Mouse (Mus musculus): Measurements from ENCODE around the gene Gm6685. TPM values are rescaled to one million over a fixed set of nuclear protein-coding genes. Genes with fewer than 3 reads are reported as not detected.
"Not testable (repeated sequence)": the region's sequence is repeated elsewhere in the genome, so short reads cannot be mapped to it uniquely, and the experiment has no call there.

Gene Gm6685
- polyA plus RNA-seq (2014; fragmentation: Nextera tagmentation; extraction: Ambion mirVana), result not detected in 2 replicates

GRCm38 (mm10) chr11:28339224-28340150 lies at the start of gene Gm6685:
TSS of gene Gm6685 (minus strand) at chr11:28339867.
- not testable (repeated sequence) for H3K27ac ChIP-seq (replicated peaks; ENCODE audit: low read depth, low read length); H3K9me3 ChIP-seq (ENCODE audit: control insufficient read depth, low read length); H3K4me1 ChIP-seq (ENCODE audit: control insufficient read depth, insufficient read depth, low read length); H3K4me3 ChIP-seq (replicated peaks; ENCODE audit: low read depth, low read length); H3K4me2 ChIP-seq (ENCODE audit: low read length); DNase-seq; ATAC-seq (ENCODE audit: low FRiP score, low TSS enrichment); H3K9ac ChIP-seq (replicated peaks; ENCODE audit: low read length); H3K36me3 ChIP-seq (ENCODE audit: control insufficient read depth, insufficient read depth, low read length); H3K27me3 ChIP-seq (ENCODE audit: control insufficient read depth, insufficient read depth, low read length)
- 96% methylated on average over 43 of the region's 45 CpGs for WGBS

- no peaks in the 10 kb centered on the region for H3K4me1 ChIP-seq (ENCODE audit: control insufficient read depth, insufficient read depth, low read length)
- no peak overlapping the region for H3K27ac ChIP-seq (replicated peaks; ENCODE audit: low read depth, low read length)
- H3K9ac ChIP-seq (replicated peaks; ENCODE audit: low read length), result no peak overlapping the region
- H3K27me3 ChIP-seq (ENCODE audit: control insufficient read depth, insufficient read depth, low read length), result no peaks in the 10 kb centered on the region
- no peak overlapping the region for H3K4me3 ChIP-seq (replicated peaks; ENCODE audit: low read depth, low read length)
- ATAC-seq (ENCODE audit: low FRiP score, low TSS enrichment), result no peak
- H3K36me3 ChIP-seq (ENCODE audit: control insufficient read depth, insufficient read depth, low read length), result no peaks in the 10 kb centered on the region
- H3K4me2 ChIP-seq (ENCODE audit: low read length), result no peak overlapping the region
- DNase-seq, result no peak
- H3K9me3 ChIP-seq (ENCODE audit: control insufficient read depth, low read length), result no peaks in the 10 kb centered on the region
Measured at GRCm38 (mm10) chr11:28375891-28376290, 36.2 kb upstream of the Gm6685 start.

DNA sequence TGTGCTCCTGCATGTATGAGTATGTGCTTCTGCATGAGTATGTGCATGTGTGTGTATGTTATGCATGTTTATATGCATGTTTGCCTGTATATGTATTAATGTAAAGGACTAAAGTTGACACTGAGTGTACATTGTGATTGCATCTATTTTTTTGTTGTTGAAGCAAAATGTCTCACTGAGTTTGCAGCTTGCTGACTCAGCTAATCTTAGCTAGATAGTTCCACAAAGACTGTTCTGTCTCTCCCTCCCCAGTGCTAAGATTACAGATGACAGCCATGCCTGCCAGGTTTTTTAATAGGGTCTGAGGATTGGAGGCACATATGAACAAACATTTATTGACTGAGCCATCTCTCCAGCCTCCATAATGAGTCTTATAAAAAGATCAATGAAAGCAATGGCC lies 35.0 kb upstream of the Gm6685 start:
- no peak overlapping the region for H3K9ac ChIP-seq (replicated peaks; ENCODE audit: low read length)
- no peaks in the 10 kb centered on the region for H3K9me3 ChIP-seq (ENCODE audit: control insufficient read depth, low read length)
- no peak for ATAC-seq (ENCODE audit: low FRiP score, low TSS enrichment)
- no peak overlapping the region for H3K4me3 ChIP-seq (replicated peaks; ENCODE audit: low read depth, low read length)
- no peak overlapping the region for H3K27ac ChIP-seq (replicated peaks; ENCODE audit: low read depth, low read length)
- no peaks in the 10 kb centered on the region for H3K4me1 ChIP-seq (ENCODE audit: control insufficient read depth, insufficient read depth, low read length)
- no peak for DNase-seq
- no peaks in the 10 kb centered on the region for H3K36me3 ChIP-seq (ENCODE audit: control insufficient read depth, insufficient read depth, low read length)
- no peaks in the 10 kb centered on the region for H3K27me3 ChIP-seq (ENCODE audit: control insufficient read depth, insufficient read depth, low read length)
- no peak overlapping the region for H3K4me2 ChIP-seq (ENCODE audit: low read length)

DNA sequence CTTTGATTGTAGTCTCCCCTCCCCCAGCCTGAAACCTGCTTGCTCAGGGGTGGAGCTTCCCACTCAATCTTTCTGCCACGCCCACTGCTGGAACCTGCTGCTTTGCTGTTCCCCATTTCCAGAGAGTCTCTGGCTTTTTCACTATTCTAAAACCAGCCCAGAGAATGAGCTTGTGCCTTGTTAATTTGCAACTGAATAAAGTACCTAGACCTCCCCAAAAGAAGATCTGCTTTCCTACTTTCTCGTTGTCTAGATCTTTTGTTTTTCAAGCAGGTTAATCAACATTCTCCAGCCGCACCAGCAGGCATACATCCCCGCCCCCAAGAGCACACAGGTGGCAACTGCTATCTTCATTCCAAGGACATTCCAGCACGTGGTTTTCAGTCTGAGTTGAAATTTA lies 31.7 kb upstream of the Gm6685 start:
- ATAC-seq (ENCODE audit: low FRiP score, low TSS enrichment); H3K36me3 ChIP-seq (ENCODE audit: control insufficient read depth, insufficient read depth, low read length); H3K9me3 ChIP-seq (ENCODE audit: control insufficient read depth, low read length); H3K4me2 ChIP-seq (ENCODE audit: low read length); H3K27ac ChIP-seq (replicated peaks; ENCODE audit: low read depth, low read length); H3K27me3 ChIP-seq (ENCODE audit: control insufficient read depth, insufficient read depth, low read length); H3K4me1 ChIP-seq (ENCODE audit: control insufficient read depth, insufficient read depth, low read length); H3K9ac ChIP-seq (replicated peaks; ENCODE audit: low read length); DNase-seq; H3K4me3 ChIP-seq (replicated peaks; ENCODE audit: low read depth, low read length): not testable (repeated sequence)
- 73% methylated on average over 5 of the region's 5 CpGs for WGBS

GRCm38 (mm10) chr11:28365929-28366244 lies 26.2 kb upstream of the Gm6685 start:
- no peaks in the 10 kb centered on the region for H3K9me3 ChIP-seq (ENCODE audit: control insufficient read depth, low read length)
- H3K4me1 ChIP-seq (ENCODE audit: control insufficient read depth, insufficient read depth, low read length), result peaks cover 10% of the 10 kb centered on the region; the same call in 1 of the 2 replicates
- H3K27ac ChIP-seq (replicated peaks; ENCODE audit: low read depth, low read length), result peak overlapping the region; percentile 65
- ATAC-seq (ENCODE audit: low FRiP score, low TSS enrichment), result peak; percentile 41
- 32% methylated on average over 2 of the region's 2 CpGs for WGBS
- peak overlapping the region; percentile 53 for H3K4me2 ChIP-seq (ENCODE audit: low read length)
- peak; percentile 15 for DNase-seq
- peak overlapping the region; percentile 28 for H3K4me3 ChIP-seq (replicated peaks; ENCODE audit: low read depth, low read length)
- peak overlapping the region; percentile 46 for H3K9ac ChIP-seq (replicated peaks; ENCODE audit: low read length)
- H3K36me3 ChIP-seq (ENCODE audit: control insufficient read depth, insufficient read depth, low read length), result no peaks in the 10 kb centered on the region
- H3K27me3 ChIP-seq (ENCODE audit: control insufficient read depth, insufficient read depth, low read length), result no peaks in the 10 kb centered on the region

- ATAC-seq (ENCODE audit: low FRiP score, low TSS enrichment), result peak; percentile 94
- 2% methylated on average over 26 of the region's 26 CpGs for WGBS
- no peaks in the 10 kb centered on the region for H3K9me3 ChIP-seq (ENCODE audit: control insufficient read depth, low read length)
- peak overlapping the region; percentile 65 for H3K27ac ChIP-seq (replicated peaks; ENCODE audit: low read depth, low read length)
- H3K4me3 ChIP-seq (replicated peaks; ENCODE audit: low read depth, low read length), result peak overlapping the region; percentile 28
- H3K4me2 ChIP-seq (ENCODE audit: low read length), result peak overlapping the region; percentile 53
- no peaks in the 10 kb centered on the region for H3K27me3 ChIP-seq (ENCODE audit: control insufficient read depth, insufficient read depth, low read length)
- peak overlapping the region; percentile 46 for H3K9ac ChIP-seq (replicated peaks; ENCODE audit: low read length)
- peak; percentile 93 for DNase-seq
- no peaks in the 10 kb centered on the region for H3K36me3 ChIP-seq (ENCODE audit: control insufficient read depth, insufficient read depth, low read length)
- H3K4me1 ChIP-seq (ENCODE audit: control insufficient read depth, insufficient read depth, low read length), result peaks cover 10% of the 10 kb centered on the region; the same call in 1 of the 2 replicates
Measured at GRCm38 (mm10) chr11:28365209-28365928, 25.7 kb upstream of the Gm6685 start.

- ATAC-seq (ENCODE audit: low FRiP score, low TSS enrichment) (no peak), DNase-seq (no peak)
- WGBS, result 93% methylated on average over 2 of the region's 2 CpGs
- Histone ChIP-seq H3K4me2 (ENCODE audit: low read length) (no peak overlapping the region), H3K4me3 (replicated peaks; ENCODE audit: low read depth, low read length) (no peak overlapping the region), H3K27ac (replicated peaks; ENCODE audit: low read depth, low read length) (no peak overlapping the region), H3K9me3 (ENCODE audit: control insufficient read depth, low read length) (no peaks in the 10 kb centered on the region), H3K9ac (replicated peaks; ENCODE audit: low read length) (no peak overlapping the region), H3K36me3 (ENCODE audit: control insufficient read depth, insufficient read depth, low read length) (no peaks in the 10 kb centered on the region), H3K4me1 (ENCODE audit: control insufficient read depth, insufficient read depth, low read length) (no peaks in the 10 kb centered on the region), H3K27me3 (ENCODE audit: control insufficient read depth, insufficient read depth, low read length) (no peaks in the 10 kb centered on the region)
Measured at GRCm38 (mm10) chr11:28343465-28343864, 3.8 kb upstream of the Gm6685 start.

- 79% methylated on average over 5 of the region's 5 CpGs for WGBS
- ATAC-seq (ENCODE audit: low FRiP score, low TSS enrichment) (no peak), DNase-seq (peak; percentile 3)
- H3K4me2 ChIP-seq (ENCODE audit: low read length), result no peak overlapping the region
- H3K4me1 ChIP-seq (ENCODE audit: control insufficient read depth, insufficient read depth, low read length), result no peaks in the 10 kb centered on the region
- no peaks in the 10 kb centered on the region for H3K27me3 ChIP-seq (ENCODE audit: control insufficient read depth, insufficient read depth, low read length)
- H3K27ac ChIP-seq (replicated peaks; ENCODE audit: low read depth, low read length), result no peak overlapping the region
- no peak overlapping the region for H3K9ac ChIP-seq (replicated peaks; ENCODE audit: low read length)
- H3K9me3 ChIP-seq (ENCODE audit: control insufficient read depth, low read length), result no peaks in the 10 kb centered on the region
- H3K36me3 ChIP-seq (ENCODE audit: control insufficient read depth, insufficient read depth, low read length), result no peaks in the 10 kb centered on the region
- no peak overlapping the region for H3K4me3 ChIP-seq (replicated peaks; ENCODE audit: low read depth, low read length)
Measured at GRCm38 (mm10) chr11:28341887-28342286, 2.2 kb upstream of the Gm6685 start.
